Mouse (Mus musculus) midbrain, embryonic 10.5 days (tissue): ENCODE results near the gene Tmem161b. TPM values are rescaled to one million over a fixed set of nuclear protein-coding genes. Genes with fewer than 3 reads are reported as not detected.
A peak's percentile ranks its signal among the peaks of the same experiment; 100 is the strongest.

Experiments
- DNase-seq: peaks from one replicate; pipeline ENCODE4 v3.0.0-alpha.2; 2017; ENCODE audit warnings: low spot score
- H3K27ac ChIP-seq: fragments of 300-500 bp; sonication (generic); replicated peaks from 2 replicates; pipeline ENCODE4 v1.5.1; 2016; ENCODE audit warnings: mild to moderate bottlenecking
- H3K27me3 ChIP-seq: fragments of 300-500 bp; sonication (generic); 2 replicates; pipeline ENCODE4 v1.6.1; 2016; ENCODE audit warnings: low read depth, mild to moderate bottlenecking; ENCODE audit not compliant: poor library complexity, severe bottlenecking
- H3K36me3 ChIP-seq: fragments of 300-500 bp; sonication (generic); 2 replicates; pipeline ENCODE4 v1.6.1; 2016; ENCODE audit warnings: mild to moderate bottlenecking, moderate library complexity
- H3K4me1 ChIP-seq: fragments of 300-500 bp; sonication (generic); 2 replicates; pipeline ENCODE4 v1.6.1; 2016
- H3K4me3 ChIP-seq: fragments of 300-500 bp; sonication (generic); 2 replicates; pipeline ENCODE4 v1.5.1; 2016; ENCODE audit warnings: mild to moderate bottlenecking, moderate library complexity
- H3K9me3 ChIP-seq: fragments of 300-500 bp; sonication (generic); replicated peaks from 2 replicates; pipeline ENCODE4 v1.6.1; 2016; ENCODE audit warnings: mild to moderate bottlenecking
- WGBS: fragments of 180-500 bp; shearing (Covaris S2); methylation state at CpG from one replicate; pipeline ENCODE4 v1.1.7; 2016; 5-methylcytosine and 5-hydroxymethylcytosine counted together
- microRNA-seq: library from miRNA; unstranded; fragments of <30 nt; microRNA quantifications from one replicate; pipeline ENCODE4, GENCODE M21; 2017
- polyA plus RNA-seq: library from polyadenylated mRNA; unstranded; fragments of >200 nt; fragmentation: Nextera tagmentation; extraction: Ambion mirVana; gene quantifications from 2 replicates; pipeline ENCODE4 v1.2.1, GENCODE M21; 2016

Tmem161b gene
- polyA plus RNA-seq, 1 experiment from 2014 or later: 18.8 TPM

DNA sequence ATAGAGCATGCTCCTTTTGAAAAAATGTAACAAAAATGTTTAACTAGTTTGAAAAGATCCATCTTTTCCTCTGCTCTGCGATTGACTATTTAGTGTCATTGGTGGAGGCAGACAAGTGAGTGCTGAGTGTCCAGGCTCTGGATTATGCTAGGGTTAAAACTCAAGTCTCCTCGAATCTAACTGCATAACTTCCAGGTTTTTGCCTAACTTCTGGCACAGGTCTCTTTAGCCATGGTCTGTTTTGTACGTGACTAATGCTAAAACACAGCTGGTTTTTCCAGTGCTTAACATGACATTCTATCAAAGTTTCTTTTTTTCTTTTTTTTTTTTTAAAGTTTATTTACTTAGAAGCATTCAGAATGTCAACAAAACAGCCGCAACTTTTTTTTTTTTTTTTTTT lies 58.3 kb downstream of the Tmem161b start:
- WGBS: 88% methylated on average over 4 of the region's 4 CpGs
- H3K36me3 ChIP-seq: peaks cover 20% of the 10 kb centered on the region
- peaks cover 10% of the 10 kb centered on the region for H3K4me1 ChIP-seq
- no peaks in the 10 kb centered on the region for H3K9me3 ChIP-seq
- no peak overlapping the region for H3K4me3 ChIP-seq
- no peaks in the 10 kb centered on the region for H3K27me3 ChIP-seq
- no peak for DNase-seq
- H3K27ac ChIP-seq: no peak overlapping the region

DNA sequence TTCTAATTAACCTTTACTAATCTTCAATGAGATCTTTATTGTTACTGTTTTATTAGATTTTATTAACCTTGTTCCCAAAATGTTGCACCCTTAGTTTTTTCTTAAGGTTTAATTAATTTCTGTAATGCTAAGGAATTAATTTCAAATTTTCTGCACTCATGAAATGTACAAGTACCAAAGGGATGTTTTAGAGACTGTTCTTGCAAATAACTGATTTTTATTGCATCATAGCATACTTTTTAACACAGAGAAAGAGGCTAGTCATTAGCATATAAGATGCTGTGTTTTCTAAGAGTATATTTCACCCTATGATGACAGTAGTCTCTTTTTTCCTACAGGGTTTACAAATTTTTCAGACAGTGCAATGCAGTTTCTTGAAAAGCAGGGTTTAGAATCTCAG lies 60.9 kb downstream of the Tmem161b start:
- no peak for DNase-seq
- peaks cover 22% of the 10 kb centered on the region for H3K4me1 ChIP-seq
- no peak overlapping the region for H3K27ac ChIP-seq
- H3K27me3 ChIP-seq: no peaks in the 10 kb centered on the region
- no peaks in the 10 kb centered on the region for H3K9me3 ChIP-seq
- H3K4me3 ChIP-seq: no peak overlapping the region
- H3K36me3 ChIP-seq: peaks cover 22% of the 10 kb centered on the region

DNA sequence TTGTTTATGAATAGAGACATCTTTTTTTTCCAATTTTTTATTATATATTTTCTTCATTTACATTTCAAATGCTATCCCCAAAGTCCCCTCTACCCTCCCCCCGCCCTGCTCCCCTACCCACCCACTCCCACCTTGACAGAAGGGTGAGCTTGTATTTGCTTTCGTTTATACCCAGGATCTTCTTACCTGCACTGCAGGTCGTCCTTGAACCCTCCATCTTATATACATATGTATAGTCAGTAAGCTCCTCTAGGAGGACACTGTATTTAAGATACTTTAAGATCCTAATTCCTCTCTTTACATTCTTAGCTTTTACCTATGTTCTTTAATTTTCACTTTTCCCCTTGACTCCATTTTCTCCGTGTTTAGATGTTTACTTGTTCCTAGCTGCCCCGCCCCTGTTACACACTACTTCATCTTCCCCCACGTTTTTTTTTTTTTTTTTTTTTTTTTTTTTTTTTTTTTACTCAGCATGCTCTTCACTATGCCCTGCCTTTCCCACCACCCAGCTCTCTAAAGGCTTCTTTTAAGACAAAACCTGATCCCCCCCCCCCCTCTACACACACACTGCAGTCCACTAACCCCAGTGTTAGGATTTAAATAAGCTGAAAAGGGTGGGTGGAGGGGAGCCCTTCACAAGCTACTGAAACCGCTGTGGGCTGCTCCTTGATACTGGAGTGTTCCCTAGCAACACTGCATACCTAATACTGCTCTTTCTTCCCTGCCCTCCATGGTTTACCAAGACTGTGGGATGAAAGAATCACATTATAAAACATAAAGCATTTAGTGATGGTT lies 62.9 kb downstream of the Tmem161b start:
- Histone ChIP-seq H3K9me3 (no peaks in the 10 kb centered on the region), H3K27ac (peak overlapping the region; percentile 84), H3K4me3 (peak overlapping the region; percentile 35), H3K27me3 (no peaks in the 10 kb centered on the region), H3K4me1 (peaks cover 22% of the 10 kb centered on the region), H3K36me3 (peaks cover 40% of the 10 kb centered on the region)
- 15% methylated on average over 7 of the region's 7 CpGs for WGBS
- DNase-seq: peak; percentile 68

DNA sequence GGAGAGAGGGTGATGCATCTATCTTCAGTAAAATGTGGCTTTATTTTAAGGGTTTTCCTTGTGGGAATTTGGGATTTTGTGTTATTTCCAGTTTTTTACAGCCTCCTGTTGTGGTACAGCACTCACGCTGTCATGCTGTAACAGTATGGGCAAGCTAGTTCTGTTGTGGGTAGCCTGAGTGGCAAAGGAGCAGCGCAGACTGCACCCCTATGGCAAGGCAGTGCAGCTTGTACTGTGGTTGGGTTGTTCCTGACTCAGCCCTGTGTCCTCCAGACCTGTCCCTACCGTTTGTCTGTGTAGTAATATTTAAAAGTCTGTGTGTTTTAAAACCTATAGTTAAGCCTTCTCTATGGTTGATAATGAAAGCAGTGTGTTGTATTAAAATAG lies 63.5 kb downstream of the Tmem161b start:
- no peaks in the 10 kb centered on the region for H3K9me3 ChIP-seq
- H3K27me3 ChIP-seq: no peaks in the 10 kb centered on the region
- no peak for DNase-seq
- H3K27ac ChIP-seq: peak overlapping the region; percentile 84
- peak overlapping the region; percentile 35; the same call in 1 of the 2 replicates for H3K4me3 ChIP-seq
- H3K4me1 ChIP-seq: peaks cover 22% of the 10 kb centered on the region
- WGBS: 27% methylated on average over 3 of the region's 3 CpGs
- peaks cover 42% of the 10 kb centered on the region for H3K36me3 ChIP-seq

DNA sequence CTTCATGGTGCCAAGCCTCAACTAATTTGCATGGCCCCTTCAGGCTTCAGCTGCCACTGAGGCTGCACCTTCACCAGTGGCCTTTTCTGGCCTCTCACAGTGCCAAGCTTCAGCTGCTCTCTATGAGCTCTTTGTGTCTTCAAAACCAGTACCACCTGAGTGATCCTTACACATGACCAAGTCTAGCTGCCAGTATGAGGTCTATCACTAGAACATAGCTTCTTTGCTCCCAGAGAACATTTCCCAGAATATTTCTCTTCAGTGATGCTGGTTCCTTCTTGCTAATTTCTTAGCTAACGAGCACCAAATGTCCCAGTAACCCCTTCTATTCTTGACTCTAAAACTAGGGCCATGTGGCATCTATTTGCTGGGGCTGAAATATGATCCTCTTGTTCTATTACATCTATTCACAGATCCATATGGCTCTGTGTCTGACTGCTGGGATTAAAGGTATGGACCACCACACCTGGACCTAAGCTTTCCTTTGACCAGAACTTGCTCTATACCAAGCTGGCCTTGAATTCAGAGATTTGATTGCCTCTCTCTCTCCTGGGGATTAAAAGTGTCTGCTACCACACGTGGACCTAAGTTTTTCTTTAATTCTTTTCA lies 77.5 kb downstream of the Tmem161b start:
- Histone ChIP-seq H3K27me3 (no peaks in the 10 kb centered on the region), H3K4me3 (no peak overlapping the region), H3K27ac (no peak overlapping the region), H3K4me1 (no peaks in the 10 kb centered on the region), H3K36me3 (peaks cover 53% of the 10 kb centered on the region), H3K9me3 (no peaks in the 10 kb centered on the region)
- WGBS: 76% methylated on average over 2 of the region's 2 CpGs
- no peak for DNase-seq

DNA sequence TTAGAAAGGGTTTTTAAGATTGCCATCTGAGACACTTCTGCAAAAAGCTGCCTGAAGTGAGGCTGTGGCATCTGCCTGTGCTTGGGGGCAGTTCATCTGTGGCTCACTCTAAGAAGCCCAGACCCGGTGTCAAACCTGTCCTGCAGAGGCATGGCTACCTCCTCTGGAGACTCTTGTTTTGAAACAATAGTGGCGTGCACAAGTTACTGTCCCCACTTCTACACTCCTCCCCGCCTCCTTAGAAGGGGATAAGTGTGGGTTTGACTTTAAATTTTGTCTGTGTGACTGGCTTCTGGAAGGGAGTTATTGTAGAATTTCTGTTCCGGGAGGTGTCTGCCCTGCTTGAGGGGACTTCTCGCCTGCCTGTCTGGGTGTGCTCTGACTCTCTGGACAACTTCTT lies 121.2 kb downstream of the Tmem161b start:
- WGBS: 9% methylated on average over 5 of the region's 5 CpGs
- no peak overlapping the region for H3K4me3 ChIP-seq
- peaks cover 76% of the 10 kb centered on the region for H3K27me3 ChIP-seq
- H3K4me1 ChIP-seq: peaks cover 54% of the 10 kb centered on the region
- H3K36me3 ChIP-seq: no peaks in the 10 kb centered on the region
- H3K9me3 ChIP-seq: no peaks in the 10 kb centered on the region
- DNase-seq: no peak
- H3K27ac ChIP-seq: peak overlapping the region; percentile 42; the same call in 1 of the 2 replicates

DNA sequence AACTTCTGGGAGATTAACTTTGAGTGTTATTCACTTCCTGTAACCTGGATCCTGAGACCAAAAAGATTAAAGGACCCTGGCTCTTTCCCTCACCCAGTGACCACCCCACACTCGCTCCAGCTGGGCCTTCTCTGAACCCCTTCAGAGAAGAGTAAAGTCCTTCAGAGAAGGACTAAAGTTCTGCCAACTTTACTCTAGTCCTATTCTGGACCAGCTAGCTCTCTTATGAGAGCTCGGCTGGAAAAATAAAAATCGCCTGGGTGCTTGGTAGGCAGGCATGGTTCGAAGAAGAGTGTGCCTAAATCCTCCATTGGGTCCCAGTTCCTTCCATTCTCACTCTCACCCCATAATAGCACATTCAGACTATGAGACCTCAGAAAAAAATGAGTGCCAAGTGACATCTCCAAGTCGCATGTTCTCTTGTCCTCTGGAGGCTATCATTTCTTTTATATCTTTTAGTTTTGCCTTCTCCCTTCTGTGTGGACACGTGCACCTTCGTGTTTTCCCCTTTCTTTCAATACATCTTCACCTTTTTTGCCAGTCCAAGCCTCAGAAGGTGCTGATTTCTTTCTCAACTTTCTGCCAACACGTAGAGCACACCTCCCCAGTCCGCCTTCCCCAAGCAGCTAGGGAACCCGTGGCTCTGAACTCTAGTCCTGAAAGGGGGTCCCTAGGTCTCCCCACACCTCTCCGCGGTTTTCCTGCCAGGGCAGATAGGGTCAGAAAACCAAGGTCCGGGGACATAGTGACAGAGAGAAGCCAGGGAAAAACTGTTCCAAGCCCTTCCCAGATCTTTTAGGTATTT lies 121.8 kb downstream of the Tmem161b start:
- 4% methylated on average over 13 of the region's 13 CpGs for WGBS
- Histone ChIP-seq H3K27ac (peak overlapping the region; percentile 89), H3K27me3 (peaks cover 76% of the 10 kb centered on the region), H3K36me3 (no peaks in the 10 kb centered on the region), H3K4me1 (peaks cover 59% of the 10 kb centered on the region), H3K4me3 (no peak overlapping the region), H3K9me3 (no peaks in the 10 kb centered on the region)
- DNase-seq: peak; percentile 23

DNA sequence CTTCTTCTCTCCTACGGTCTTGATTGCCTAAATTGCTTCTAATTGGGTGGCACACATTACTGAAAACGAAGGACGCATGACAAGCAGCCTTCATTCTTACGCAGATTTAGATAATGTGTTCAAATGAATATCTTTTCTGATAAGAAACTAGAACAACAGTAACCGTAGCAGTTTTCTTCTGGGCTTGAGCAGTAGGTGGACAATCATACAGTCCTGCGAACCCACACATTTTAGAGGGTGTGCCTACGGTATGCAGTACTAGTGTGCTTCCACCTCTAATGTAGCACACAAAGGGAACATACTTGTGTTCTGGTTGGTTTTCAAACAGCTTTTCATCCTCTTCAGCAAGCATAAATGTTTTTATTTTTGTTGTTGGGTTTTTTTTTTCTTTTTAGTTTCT lies 122.6 kb downstream of the Tmem161b start:
- Histone ChIP-seq H3K9me3 (no peaks in the 10 kb centered on the region), H3K27ac (peak overlapping the region; percentile 89), H3K4me3 (peak overlapping the region; percentile 56; the same call in 1 of the 2 replicates), H3K4me1 (peaks cover 67% of the 10 kb centered on the region), H3K27me3 (peaks cover 78% of the 10 kb centered on the region), H3K36me3 (no peaks in the 10 kb centered on the region)
- DNase-seq: peak; percentile 16
- WGBS: 5% methylated on average over 7 of the region's 7 CpGs

DNA sequence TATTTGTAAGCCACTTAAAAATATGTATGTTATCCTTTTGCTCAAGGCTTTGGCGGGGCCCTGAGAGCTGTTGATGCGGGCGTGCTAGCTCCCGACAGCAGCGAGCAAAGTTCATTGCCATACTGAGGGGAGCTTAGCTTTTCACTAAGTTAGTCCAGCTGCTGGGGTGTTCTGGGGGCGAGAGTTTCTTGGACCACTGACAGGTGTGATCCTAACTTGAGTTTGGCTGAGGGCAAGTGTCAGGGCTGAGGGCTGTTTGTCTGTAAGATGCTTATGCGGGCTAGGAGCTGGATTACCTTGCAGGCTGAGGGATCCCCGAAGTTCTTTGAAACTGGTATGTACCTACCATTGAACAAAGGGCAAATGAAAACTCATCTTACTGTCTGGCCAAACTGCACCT lies 123.0 kb downstream of the Tmem161b start:
- no peaks in the 10 kb centered on the region for H3K9me3 ChIP-seq
- peak; percentile 61 for DNase-seq
- no peaks in the 10 kb centered on the region for H3K36me3 ChIP-seq
- H3K27me3 ChIP-seq: peaks cover 78% of the 10 kb centered on the region
- peak overlapping the region; percentile 56 for H3K4me3 ChIP-seq
- WGBS: 2% methylated on average over 8 of the region's 8 CpGs
- H3K4me1 ChIP-seq: peaks cover 71% of the 10 kb centered on the region
- H3K27ac ChIP-seq: peak overlapping the region; percentile 89; the same call in 1 of the 2 replicates

Small RNA genes within 50 kb of the gene (microRNA-seq; reads per million reads assigned to microRNA genes)
- gene Gm24331: not detected
